9 mouse cellular contexts compared by ENCODE assay signal in the genomic region with DNA sequence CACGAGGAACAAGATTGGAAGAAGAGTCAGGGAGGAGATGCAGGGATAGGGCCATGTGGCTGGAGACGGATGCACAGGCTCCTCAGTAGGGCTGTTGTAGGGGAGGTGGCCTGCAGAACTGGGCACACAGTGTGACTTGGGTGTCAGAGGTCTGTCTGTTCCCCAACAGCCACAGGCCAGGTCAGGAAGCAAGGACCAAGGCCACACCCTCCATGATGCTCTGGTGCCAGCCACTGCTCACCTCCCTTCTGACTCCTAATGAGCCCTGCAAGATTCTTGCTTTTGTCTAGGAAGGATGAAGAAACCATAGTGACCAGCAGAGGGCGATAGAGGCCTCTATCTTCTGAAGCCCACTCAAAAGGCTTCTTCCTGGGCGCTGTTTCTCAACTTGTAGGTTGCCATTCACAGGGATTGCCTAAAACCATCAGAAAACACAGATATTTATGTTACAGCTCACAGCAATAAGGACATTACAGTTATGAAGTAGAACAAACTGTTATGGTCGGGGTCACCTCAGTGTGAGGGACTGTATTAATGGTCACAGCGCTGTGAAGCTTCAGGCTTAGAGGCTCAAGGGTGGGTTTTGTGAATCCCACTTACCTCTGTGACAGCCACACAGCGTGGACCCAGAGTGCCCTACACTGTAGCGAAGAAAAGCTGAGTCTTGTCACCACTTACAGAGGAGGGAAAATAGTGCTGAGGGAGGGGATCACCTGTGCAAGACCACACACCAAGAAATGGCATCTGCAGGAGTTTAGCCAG. TPM values are rescaled to one million over a fixed set of nuclear protein-coding genes. Genes with fewer than 3 reads are reported as not detected.
DNase-seq lines count a peak whose midpoint lies in the region; ATAC-seq and TF ChIP-seq lines count a peak whose summit lies in the region.
"Had no signal": no experiment of that assay in that cellular context is flagged by ENCODE, and none has a peak within 500 bp of the region (broad histone marks: within the 10 kb centered on the region; RNA-seq: fewer than 3 reads in every experiment).

No protein-coding gene starts in this region.

- peak; percentile 87 for TF ChIP-seq CTCF in forebrain, postnatal 0 days (IDR thresholded peaks at IDR 0.05; ENCODE audit: low read depth)
- peak; percentile 55 for TF ChIP-seq CTCF in kidney, adult 2 months (conservative IDR thresholded peaks at IDR 0.05; ENCODE audit: insufficient read depth, insufficient read length, low read depth, low read length)

- no peak overlapping the region for H3K9ac ChIP-seq in forebrain, postnatal 0 days
- H3K9ac ChIP-seq in liver, embryonic 15.5 days: no peak overlapping the region
- H3K9ac ChIP-seq in neural tube, embryonic 14.5 days (replicated peaks; ENCODE audit: low read depth, low read length): no peak overlapping the region

- peak; percentile 77 for ATAC-seq in forebrain, postnatal 0 days
- ATAC-seq in liver, embryonic 15.5 days (ENCODE audit: insufficient read depth): 0 out of 2 replicates have a peak, but pooled peaks have one; percentile 16
- ATAC-seq in neural tube, embryonic 14.5 days (ENCODE audit: low read depth): peak; percentile 56; the same call in 1 of the 2 replicates

- TF ChIP-seq POLR2A in kidney, adult 2 months (IDR thresholded peaks at IDR 0.05; ENCODE audit: low read depth, low read length): no peak

- H3K36me3 ChIP-seq in forebrain, postnatal 0 days (ENCODE audit: insufficient read depth): peaks cover 82% of the 10 kb centered on the region
- H3K36me3 ChIP-seq in kidney, adult 2 months (ENCODE audit: control insufficient read depth, insufficient read depth, low read length): no peaks in the 10 kb centered on the region
- peaks cover 100% of the 10 kb centered on the region for H3K36me3 ChIP-seq in liver, embryonic 15.5 days (replicated peaks)
- H3K36me3 ChIP-seq in neural tube, embryonic 14.5 days (ENCODE audit: control insufficient read depth, insufficient read depth, low read length): peaks cover 30% of the 10 kb centered on the region

- no peak overlapping the region for H3K4me2 ChIP-seq in forebrain, postnatal 0 days (ENCODE audit: low read depth)
- H3K4me2 ChIP-seq in liver, embryonic 15.5 days: no peak overlapping the region
- no peak overlapping the region for H3K4me2 ChIP-seq in neural tube, embryonic 14.5 days (ENCODE audit: low read depth, low read length)

- H3K4me1 ChIP-seq in forebrain, postnatal 0 days (ENCODE audit: insufficient read depth): no peaks in the 10 kb centered on the region
- no peaks in the 10 kb centered on the region for H3K4me1 ChIP-seq in kidney, adult 2 months (ENCODE audit: control insufficient read depth, insufficient read depth, low read length)
- peaks cover 14% of the 10 kb centered on the region; the same call in 1 of the 2 replicates for H3K4me1 ChIP-seq in liver, embryonic 15.5 days (replicated peaks)
- H3K4me1 ChIP-seq in neural tube, embryonic 14.5 days (ENCODE audit: control insufficient read depth, insufficient read depth, low read length): no peaks in the 10 kb centered on the region

- DNase-seq in urinary bladder, postnatal 25 days (ENCODE audit: low spot score): peak; percentile 49
- DNase-seq in urinary bladder, adult 18-20 months (ENCODE audit: low spot score in 2 of 2): no peak
- peak; percentile 79 for DNase-seq in cerebellum, adult 8-10 months
- DNase-seq in forebrain, postnatal 0 days: peak; percentile 91
- DNase-seq in kidney, adult 2 months: peak; percentile 53
- DNase-seq in urinary bladder, postnatal 10 days (ENCODE audit: low spot score): no peak

- no peaks in the 10 kb centered on the region for H3K9me3 ChIP-seq in forebrain, postnatal 0 days (ENCODE audit: low read length)
- no peaks in the 10 kb centered on the region for H3K9me3 ChIP-seq in liver, embryonic 15.5 days (replicated peaks)
- H3K9me3 ChIP-seq in neural tube, embryonic 14.5 days (ENCODE audit: control insufficient read depth, low read length): no peaks in the 10 kb centered on the region

- H3K27ac ChIP-seq in forebrain, postnatal 0 days (ENCODE audit: low read depth, low read length): 0 out of 2 replicates have a peak overlapping the region, but pooled peaks have one; percentile 45
- no peak overlapping the region for H3K27ac ChIP-seq in kidney, adult 2 months (ENCODE audit: insufficient read depth, low read depth, low read length)
- H3K27ac ChIP-seq in liver, embryonic 15.5 days (replicated peaks): no peak overlapping the region
- H3K27ac ChIP-seq in neural tube, embryonic 14.5 days (ENCODE audit: low read depth, low read length): no peak overlapping the region

- H3K27me3 ChIP-seq in forebrain, postnatal 0 days (ENCODE audit: insufficient read depth, low read length): no peaks in the 10 kb centered on the region
- no peaks in the 10 kb centered on the region for H3K27me3 ChIP-seq in kidney, adult 2 months (replicated peaks; ENCODE audit: control insufficient read depth, insufficient read depth, low read length)
- H3K27me3 ChIP-seq in liver, embryonic 15.5 days: no peaks in the 10 kb centered on the region
- no peaks in the 10 kb centered on the region for H3K27me3 ChIP-seq in neural tube, embryonic 14.5 days (ENCODE audit: control insufficient read depth, insufficient read depth, low read length)

- no peak overlapping the region for H3K4me3 ChIP-seq in forebrain, postnatal 0 days (ENCODE audit: low read depth, low read length)
- H3K4me3 ChIP-seq in kidney, adult 2 months (ENCODE audit: insufficient read depth, low read depth, low read length): no peak overlapping the region
- H3K4me3 ChIP-seq in liver, embryonic 15.5 days (replicated peaks): no peak overlapping the region
- H3K4me3 ChIP-seq in neural tube, embryonic 14.5 days (ENCODE audit: low read depth, low read length): no peak overlapping the region

- 54% methylated on average over 8 of the region's 8 CpGs for WGBS in forebrain, postnatal 0 days
- 68% methylated on average over 8 of the region's 8 CpGs for WGBS in kidney, adult 2 months
- WGBS in liver, embryonic 15.5 days (ENCODE audit: insufficient replicate concordance): 72% methylated on average over 8 of the region's 8 CpGs
- 61% methylated on average over 8 of the region's 8 CpGs for WGBS in neural tube, embryonic 14.5 days

RNA-seq across cellular contexts. Expression of a gene that starts 23.6 kb away (rescaled TPM):
- 0.38 TPM in 1 of 2 replicates, not detected in the other for total RNA-seq in forebrain, postnatal 0 days (2014; rRNA removed)
- polyA plus RNA-seq in forebrain, postnatal 0 days (2015; fragmentation: Nextera tagmentation; extraction: Ambion mirVana): 0.25 TPM in 1 of 2 replicates, not detected in the other
- not detected in 2 replicates for polyA plus RNA-seq in kidney, adult 2 months (2012; rRNA removed)
- polyA plus RNA-seq in liver, embryonic 15.5 days (2015; fragmentation: Nextera tagmentation; extraction: Ambion mirVana): 0.39 and 0.61 TPM in 2 replicates
- polyA plus RNA-seq in neural tube, embryonic 14.5 days (2014; fragmentation: Nextera tagmentation; extraction: Ambion mirVana): 0.26 and 0.33 TPM in 2 replicates
- total RNA-seq: gastrocnemius, postnatal 4 days had no signal

Comparison
In these comparisons a context has a peak if more than half of its experiments do, and no peak if none do; other contexts are left out.
1. DNase-seq: peak in urinary bladder, postnatal 25 days (single experiment), cerebellum, adult 8-10 months (single experiment), forebrain, postnatal 0 days (single experiment) and kidney, adult 2 months (single experiment); none in urinary bladder, adult 18-20 months (0 of 2) and urinary bladder, postnatal 10 days (single experiment).
2. ATAC-seq: peak in every context shown above with its lines; median percentile 77 in forebrain, postnatal 0 days; 56 in neural tube, embryonic 14.5 days; 16 in liver, embryonic 15.5 days.